ENCODE assay signal across 17 mouse cellular contexts in the genomic region with DNA sequence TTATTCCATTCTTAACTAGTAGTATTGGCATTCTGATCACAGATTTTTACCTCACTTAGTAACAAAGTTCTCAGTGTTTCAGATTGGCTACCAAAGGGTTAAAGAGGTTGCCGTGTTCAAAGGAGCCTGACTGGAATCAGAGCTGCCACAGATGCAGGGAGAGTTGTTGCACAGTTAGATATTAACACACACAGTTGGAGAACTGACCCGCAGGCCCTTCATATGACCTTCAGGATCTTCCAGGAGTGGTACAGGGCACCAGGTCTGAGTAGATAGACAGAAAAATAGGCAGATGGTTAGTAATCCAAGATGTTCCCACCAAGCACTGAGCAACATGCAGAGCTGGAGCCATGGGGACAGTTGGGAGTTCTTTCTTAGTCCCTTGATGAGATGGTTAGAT.
"Had no signal": no experiment of that assay in that cellular context is flagged by ENCODE, and none has a peak within 500 bp of the region (broad histone marks: within the 10 kb centered on the region; RNA-seq: fewer than 3 reads in every experiment).

No protein-coding gene starts in this region.

- H3K4me3 ChIP-seq: layer of hippocampus, adult 2 months; limb, embryonic 10.5 days; limb, embryonic 13.5 days; liver, embryonic 12.5 days; liver, embryonic 15.5 days; lung, embryonic 15.5 days had no signal

- ATAC-seq: intestine, postnatal 0 days; liver, embryonic 12.5 days had no signal

- H3K36me3 ChIP-seq: limb, embryonic 10.5 days; limb, embryonic 13.5 days; liver, embryonic 12.5 days; liver, embryonic 15.5 days; lung, embryonic 15.5 days had no signal

- H3K4me2 ChIP-seq: limb, embryonic 13.5 days; liver, embryonic 12.5 days; liver, embryonic 15.5 days; lung, embryonic 15.5 days; midbrain, embryonic 11.5 days had no signal

- H3K27me3 ChIP-seq: limb, embryonic 13.5 days; liver, embryonic 15.5 days; lung, embryonic 15.5 days had no signal

- H3K9me3 ChIP-seq: limb, embryonic 10.5 days; limb, embryonic 13.5 days; liver, embryonic 12.5 days; liver, embryonic 15.5 days; lung, embryonic 15.5 days had no signal

- DNase-seq: layer of hippocampus, adult 9-11 months; liver; lung, adult 18-20 months; lung, postnatal 10 days; lung, postnatal 4 days; midbrain, embryonic 14.5 days; retina, postnatal 1 day; thymus, adult 18-20 months; thymus, postnatal 4 days had no signal

- H3K9ac ChIP-seq: limb, embryonic 13.5 days; liver, embryonic 12.5 days; liver, embryonic 15.5 days; lung, embryonic 15.5 days had no signal

- H3K4me1 ChIP-seq: liver, embryonic 12.5 days had no signal

- H3K27ac ChIP-seq: layer of hippocampus, adult 2 months; limb, embryonic 10.5 days; limb, embryonic 13.5 days; liver, embryonic 12.5 days; liver, embryonic 15.5 days; lung, embryonic 15.5 days had no signal
